Mouse (Mus musculus) neural tube, embryonic 10.5 days (tissue): Measurements from ENCODE around the gene Taok2.
"Not testable (repeated sequence)": the region's sequence is repeated elsewhere in the genome, so short reads cannot be mapped to it uniquely, and the experiment has no call there.

Experiments
- DNase-seq: peaks from one replicate; pipeline ENCODE4 v3.0.0-alpha.2; 2017; ENCODE audit warnings: low spot score; ENCODE audit errors: extremely low spot score

Taok2 gene

GRCm38 (mm10) chr7:126884286-126885164, at the start of gene Taok2:
TSS of gene Taok2 (minus strand) at chr7:126884703.
- peak; percentile 99 for DNase-seq

GRCm38 (mm10) chr7:126932652-126933051, 48.1 kb upstream of the Taok2 start:
- no peak for DNase-seq

DNA sequence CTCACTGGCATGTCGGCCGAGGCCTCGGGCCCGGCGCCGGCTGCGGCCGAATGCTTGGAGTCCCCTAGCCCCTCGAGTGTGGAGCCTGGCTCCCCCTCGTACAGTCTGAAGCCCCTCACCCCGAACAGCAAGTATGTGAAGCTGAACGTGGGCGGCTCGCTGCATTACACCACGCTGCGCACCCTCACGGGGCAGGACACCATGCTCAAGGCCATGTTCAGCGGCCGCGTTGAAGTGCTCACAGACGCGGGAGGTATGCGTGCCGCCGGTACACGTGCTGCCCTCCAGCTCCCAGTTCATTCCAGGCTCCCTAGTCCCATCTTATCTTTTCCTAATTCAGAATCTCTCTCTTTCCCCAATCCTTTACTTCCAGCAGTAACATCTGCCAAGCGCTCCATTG, 44.5 kb upstream of the Taok2 start:
- no peak for DNase-seq

- DNase-seq, result peak; percentile 90
These were observed 44.0 kb upstream of the Taok2 start, which contains the start of gene Kctd13 for GRCm38 (mm10) chr7:126928384-126929037. TSS of gene Kctd13 (plus strand) at chr7:126928879.

- DNase-seq, result no peak
These were observed 41.8 kb upstream of the Taok2 start for GRCm38 (mm10) chr7:126926299-126926698.

GRCm38 (mm10) chr7:126923999-126924398, 39.5 kb upstream of the Taok2 start:
- no peak for DNase-seq

- DNase-seq, result no peak
These were observed 38.1 kb upstream of the Taok2 start, which contains the start of gene Tmem219 for GRCm38 (mm10) chr7:126922624-126923060. TSS of gene Tmem219 (minus strand) at chr7:126922917.

- DNase-seq, result no peak
These were observed 37.1 kb upstream of the Taok2 start for GRCm38 (mm10) chr7:126921563-126921962.

- DNase-seq, result no peak
These were observed 35.5 kb upstream of the Taok2 start for GRCm38 (mm10) chr7:126919973-126920372.

DNA sequence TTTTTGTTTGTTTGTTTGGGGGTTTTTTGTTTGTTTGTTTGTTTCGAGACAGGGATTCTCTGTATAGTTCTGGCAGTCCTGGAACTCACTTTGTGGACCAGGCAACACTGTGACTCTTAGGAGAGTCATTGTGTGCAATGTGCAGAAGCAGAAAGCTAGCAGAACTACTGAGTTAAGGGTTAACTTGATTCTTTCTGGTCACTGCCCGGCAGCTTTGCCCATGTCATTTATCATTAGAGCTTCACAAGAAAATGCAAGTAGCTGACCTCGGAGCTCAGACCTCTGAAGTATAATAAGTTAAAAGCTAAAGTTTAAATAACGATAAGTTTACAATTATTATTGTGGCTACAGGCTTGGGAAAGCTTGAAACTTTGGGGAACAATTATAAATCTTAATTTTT, 33.9 kb upstream of the Taok2 start:
- DNase-seq, result not testable (repeated sequence)

- DNase-seq, result no peak
These were observed 30.3 kb upstream of the Taok2 start for GRCm38 (mm10) chr7:126914844-126915243.

GRCm38 (mm10) chr7:126905590-126905989, 21.1 kb upstream of the Taok2 start:
- no peak for DNase-seq

- not testable (repeated sequence) for DNase-seq
These were observed 15.3 kb upstream of the Taok2 start for GRCm38 (mm10) chr7:126899781-126900180.

GRCm38 (mm10) chr7:126898102-126898990, 13.8 kb upstream of the Taok2 start:
- peak; percentile 99 for DNase-seq

DNA sequence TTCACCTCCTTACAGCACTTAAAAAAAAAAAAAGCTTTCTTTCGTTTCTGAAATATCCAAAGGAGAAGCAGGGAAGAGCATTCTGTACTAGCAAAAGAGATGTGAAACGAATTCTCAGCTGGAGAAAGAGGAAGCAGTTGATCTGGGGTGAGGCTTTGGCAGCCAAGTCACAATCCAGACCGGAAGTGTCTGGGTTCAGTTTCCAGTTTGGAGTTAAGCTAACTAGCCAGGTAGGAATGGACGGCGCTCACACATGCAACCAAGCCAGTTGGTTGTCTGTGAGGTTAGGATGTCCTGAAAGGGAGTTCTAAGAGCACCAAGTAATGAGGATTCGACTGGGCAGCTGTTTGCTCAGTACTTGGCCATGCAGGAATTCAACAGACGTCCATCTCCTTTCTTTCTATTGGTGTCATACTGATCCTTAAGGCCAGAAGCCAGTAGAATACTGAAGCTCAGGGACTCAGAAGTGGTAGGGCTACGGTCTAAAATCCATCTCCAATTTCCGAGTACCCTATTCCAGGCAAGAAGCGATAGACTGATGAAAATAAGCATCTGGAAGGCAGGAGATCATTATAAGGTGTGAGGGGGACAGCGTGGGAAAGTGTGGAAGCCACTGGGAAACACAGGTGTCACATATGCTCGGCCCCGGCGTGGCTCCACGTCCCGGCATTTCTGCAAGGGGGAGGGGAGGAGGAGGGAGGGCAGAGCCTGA, 13.0 kb upstream of the Taok2 start:
- DNase-seq, result peak; percentile 21

DNA sequence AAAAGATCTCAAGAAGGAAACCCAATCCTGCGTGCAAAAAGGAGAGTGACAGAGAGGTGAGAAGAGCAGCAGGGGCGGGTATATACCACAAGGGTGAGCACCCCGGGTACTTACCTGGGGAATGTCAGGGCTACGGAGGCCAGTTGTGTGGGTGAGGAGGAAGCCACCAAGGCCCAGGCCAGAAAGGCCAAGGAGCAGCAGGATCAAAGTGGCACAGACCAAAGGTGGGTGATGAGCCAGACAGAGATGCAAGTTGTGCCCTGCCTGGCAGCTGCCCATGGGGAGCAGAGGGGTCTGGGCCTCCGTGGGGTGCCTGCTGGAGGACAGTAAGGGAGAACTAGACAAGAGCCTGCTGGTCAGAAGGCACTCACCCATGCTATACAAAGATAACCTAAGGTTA, 12.4 kb upstream of the Taok2 start:
- no peak for DNase-seq

GRCm38 (mm10) chr7:126888852-126889251, 4.3 kb upstream of the Taok2 start:
- DNase-seq, result no peak

DNA sequence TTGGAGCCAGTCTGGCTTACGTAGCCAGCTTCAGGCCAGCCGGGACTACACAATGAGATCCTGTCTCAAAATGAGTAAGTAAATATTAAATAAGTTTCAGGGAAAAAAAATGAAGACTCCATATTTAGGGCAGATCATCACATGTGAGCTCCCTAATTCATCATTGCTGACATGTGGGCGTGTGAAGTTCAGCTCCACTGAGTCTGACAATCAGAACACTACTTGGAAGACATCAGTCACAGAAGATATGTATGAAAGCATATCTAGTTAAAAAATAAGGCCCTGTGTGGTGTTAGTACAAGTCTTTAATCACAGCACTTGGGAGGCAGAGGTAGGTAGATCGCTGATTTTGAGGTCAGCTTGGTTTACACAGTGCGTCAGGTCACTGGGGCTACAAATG, 2.8 kb upstream of the Taok2 start:
- DNase-seq, result no peak

DNA sequence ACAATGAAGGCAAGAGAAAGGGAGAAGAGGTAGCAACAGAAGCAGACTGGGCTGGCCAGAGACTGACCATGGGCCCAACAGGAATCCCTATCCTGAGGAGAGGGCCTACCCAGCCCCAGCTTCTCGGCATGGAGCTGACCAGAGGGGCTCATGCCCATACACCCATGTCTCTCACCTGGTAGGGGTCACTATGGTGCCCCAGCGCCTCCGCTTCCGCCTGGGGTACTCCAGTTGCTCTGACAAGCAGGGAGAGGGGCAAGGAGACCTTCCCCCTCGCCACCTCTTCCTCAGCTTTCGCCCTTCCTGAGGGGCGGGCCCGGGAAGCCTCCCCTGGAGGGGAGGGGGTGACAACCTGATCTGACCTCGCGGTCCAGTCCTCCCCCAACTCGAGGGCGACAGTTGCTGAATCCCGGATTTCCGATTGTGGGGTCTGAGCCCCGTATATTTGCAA, 747 bp downstream of the Taok2 start:
- no peak for DNase-seq

DNA sequence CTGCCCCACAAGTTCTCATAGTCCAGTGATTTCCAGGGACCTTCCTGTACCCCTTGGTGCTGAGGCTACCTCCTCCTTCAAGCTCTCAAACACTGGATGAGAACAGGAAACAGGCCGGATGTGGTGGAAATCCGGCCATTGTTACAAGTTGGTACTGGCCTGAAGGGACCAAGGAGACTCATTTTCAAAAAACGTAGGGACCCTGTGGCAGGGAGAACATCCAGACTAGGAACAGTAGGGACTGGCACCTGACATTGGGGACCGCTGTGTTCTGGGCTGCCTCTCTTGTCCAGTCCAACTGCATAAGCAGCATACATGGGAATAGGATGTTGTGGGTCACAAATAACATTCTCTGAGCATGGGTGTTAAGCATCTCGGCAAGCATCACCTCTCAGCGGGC, 3.5 kb downstream of the Taok2 start:
- DNase-seq, result no peak

- no peak for DNase-seq
These were observed 7.3 kb downstream of the Taok2 start for GRCm38 (mm10) chr7:126877239-126877638.
